Mouse (Mus musculus) urinary bladder, postnatal 14 days (tissue): ENCODE measurements at regions not wholly inside any gene's neighbourhood (a gene's known extent, or its start where the extent isn't known, plus 50 kb on each side); places are given as distances from the start of the nearest gene placed in this dataset.

ENCODE experiments used
- DNase-seq: peaks from one replicate; pipeline ENCODE4 v3.0.0; 2021; ENCODE audit warnings: low spot score

- DNase-seq = no peak
These were observed 181.8 kb upstream of the Sesn3 start for GRCm38 (mm10) chr9:14092996-14093442.

- DNase-seq = no peak
These were observed 171.3 kb upstream of the Sesn3 start for GRCm38 (mm10) chr9:14103538-14103937.

DNA sequence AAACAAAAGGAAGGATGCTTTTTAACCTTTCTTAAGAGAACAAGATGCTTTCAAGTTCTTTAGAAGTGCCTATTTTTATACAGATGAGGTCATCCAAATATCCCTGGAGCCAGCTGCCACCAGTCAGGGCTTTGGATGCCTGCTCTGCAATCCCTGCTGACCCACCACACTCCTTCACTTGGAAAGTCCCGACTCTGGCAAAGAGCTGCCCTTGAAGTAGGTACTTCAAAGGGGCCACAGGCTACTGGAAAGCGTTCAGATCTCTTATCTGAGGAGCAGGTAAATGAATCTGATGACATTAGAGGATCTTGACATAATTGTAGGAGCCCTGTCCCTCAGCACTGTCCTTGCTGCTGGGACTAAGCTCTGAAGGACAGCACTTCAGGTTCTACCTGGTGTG, 169.9 kb upstream of the Sesn3 start:
- no peak for DNase-seq

DNA sequence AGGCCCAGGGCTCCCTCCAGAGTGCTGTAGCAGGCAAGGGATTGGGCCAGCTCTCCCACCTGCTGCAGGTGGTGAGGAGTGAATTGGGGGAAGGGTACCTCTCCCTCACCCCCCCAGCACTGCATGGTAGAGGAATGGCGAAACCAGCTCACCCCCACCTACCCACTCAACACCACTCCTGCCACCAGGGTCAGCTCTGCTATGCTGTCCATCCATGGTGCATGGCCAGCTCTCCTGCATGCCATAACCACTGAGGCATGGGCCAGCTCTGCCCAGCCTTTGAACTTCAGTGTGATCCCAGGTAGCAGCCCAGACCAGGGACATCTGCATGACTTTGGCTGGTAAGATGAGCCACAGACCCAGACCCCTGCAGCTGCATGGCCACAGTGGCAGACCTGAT, 168.5 kb upstream of the Sesn3 start:
- DNase-seq = no peak

- DNase-seq = no peak
These were observed 166.1 kb upstream of the Sesn3 start for GRCm38 (mm10) chr9:14108798-14109197.

DNA sequence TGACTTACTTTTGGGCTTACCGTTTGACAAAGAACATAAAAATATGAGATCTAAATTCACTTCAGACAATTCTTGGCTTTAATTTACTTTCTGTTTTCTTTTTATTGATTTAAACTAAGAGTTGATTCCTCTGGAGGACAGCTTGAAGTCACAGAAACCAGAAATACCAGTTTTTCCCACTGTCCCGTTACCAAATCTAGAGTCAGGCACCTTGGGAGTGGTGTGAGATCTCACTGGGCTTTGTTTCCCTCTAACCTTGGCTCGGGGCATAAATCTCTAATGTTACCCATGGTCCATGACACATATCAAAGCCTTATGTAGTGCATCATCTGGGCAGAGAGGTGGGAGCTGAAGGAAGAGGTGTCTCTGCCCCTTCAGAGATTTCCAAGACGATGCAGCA, 165.4 kb upstream of the Sesn3 start:
- DNase-seq = no peak

DNA sequence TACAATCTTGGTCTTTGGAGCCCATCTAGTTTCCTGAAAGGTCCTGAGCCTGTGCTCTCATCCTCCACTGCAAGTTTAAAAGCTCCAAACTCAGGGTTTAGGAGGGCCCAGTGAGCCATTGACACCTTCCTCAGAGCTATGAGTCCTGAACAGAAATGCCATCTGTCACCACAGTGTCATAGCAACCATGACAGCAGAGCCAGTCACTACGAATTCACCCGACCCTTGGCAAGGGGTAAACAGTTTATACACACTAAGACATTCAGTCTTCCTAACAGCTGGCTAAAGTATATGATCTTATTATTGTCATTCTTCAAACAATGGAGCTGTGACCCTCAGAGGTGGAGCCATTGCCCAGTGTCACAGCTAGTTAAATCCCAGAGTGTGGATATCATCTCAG, 163.2 kb upstream of the Sesn3 start:
- DNase-seq = no peak

GRCm38 (mm10) chr9:14115521-14115920, 159.3 kb upstream of the Sesn3 start:
- DNase-seq = no peak

- no peak for DNase-seq
These were observed 158.6 kb upstream of the Sesn3 start for GRCm38 (mm10) chr9:14116097-14116840.

DNA sequence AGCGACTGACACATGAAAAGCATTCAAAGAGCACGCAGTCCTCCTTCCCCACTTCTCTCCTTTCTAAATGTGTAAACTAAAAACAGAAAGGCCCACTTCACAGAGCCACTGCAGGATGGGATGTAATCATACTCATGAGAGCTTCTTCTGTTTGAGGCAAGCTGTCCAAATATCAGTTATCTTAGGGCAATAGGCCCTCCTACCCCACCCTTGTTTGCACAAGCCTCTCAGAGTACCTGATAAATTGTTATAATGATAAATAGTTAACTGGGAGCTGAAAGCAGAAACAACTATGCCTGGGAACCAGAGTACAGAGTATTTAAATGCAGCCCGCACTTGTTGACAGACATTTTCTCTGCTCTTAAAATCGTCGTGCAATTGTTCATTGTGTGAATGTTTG, 141.5 kb upstream of the Sesn3 start:
- no peak for DNase-seq

DNA sequence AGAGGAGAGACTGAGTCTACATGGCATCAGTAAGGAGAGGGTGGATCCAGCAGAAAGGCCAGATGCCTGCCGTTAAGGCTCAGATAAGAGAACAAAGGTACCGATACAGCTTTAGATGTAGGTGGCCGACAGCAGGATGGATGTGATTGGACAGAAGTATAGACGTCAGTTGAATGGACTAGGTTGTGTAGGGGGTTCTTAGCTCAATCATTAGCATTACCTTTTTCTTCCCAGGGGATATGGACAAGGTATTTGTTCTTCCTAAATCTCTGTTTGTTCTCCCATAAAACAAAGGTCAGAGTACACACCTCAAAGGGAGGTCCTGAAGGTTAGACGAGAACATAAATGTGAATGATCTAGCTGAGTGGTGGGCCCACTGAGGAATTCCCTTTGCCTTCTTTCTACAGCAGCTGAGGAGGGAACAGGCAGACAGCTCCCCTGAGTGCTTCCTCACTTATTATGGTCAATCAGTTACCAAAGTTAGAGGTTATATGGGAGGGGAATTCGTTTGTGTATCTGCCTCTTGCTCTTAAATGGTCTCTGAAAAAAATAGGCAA, 139.9 kb upstream of the Sesn3 start:
- DNase-seq = no peak

DNA sequence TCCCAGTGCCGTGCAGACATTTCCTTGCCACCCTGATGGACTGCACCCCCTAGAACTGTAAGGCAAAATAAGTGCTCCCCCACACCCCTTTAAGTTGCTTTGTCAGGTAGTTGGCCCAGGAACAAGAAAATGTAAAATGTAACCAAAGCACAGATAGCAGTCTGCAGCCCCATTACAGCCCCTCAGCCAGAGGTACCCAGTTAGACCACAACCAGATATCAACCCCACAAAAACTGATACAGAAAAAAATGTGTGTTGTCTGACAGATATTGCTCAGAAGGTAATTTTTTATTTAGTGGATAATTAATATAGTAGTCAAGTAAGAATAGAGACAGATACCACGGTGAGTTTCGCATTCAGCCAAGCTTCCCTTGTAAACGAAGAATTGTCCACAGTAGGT, 133.5 kb upstream of the Sesn3 start:
- no peak for DNase-seq

DNA sequence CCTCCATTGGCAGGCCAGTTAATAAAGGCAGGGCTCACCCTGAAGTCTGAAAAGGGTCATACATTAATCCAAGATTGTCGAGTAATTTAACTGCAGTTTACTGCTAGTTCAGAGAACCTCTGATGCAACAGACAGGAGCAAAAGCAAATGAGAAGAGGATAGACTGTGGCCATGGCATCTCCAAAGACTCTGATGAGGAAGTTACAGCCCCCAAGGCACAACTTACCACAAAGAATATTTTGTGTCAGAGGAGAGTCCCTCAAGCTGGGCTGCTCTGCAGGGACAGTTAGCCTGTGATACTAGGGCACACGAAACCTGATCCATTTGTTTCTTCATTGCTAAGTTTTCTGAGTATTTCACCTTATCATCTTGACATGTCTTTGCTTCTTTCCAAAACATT, 130.9 kb upstream of the Sesn3 start:
- DNase-seq = no peak

DNA sequence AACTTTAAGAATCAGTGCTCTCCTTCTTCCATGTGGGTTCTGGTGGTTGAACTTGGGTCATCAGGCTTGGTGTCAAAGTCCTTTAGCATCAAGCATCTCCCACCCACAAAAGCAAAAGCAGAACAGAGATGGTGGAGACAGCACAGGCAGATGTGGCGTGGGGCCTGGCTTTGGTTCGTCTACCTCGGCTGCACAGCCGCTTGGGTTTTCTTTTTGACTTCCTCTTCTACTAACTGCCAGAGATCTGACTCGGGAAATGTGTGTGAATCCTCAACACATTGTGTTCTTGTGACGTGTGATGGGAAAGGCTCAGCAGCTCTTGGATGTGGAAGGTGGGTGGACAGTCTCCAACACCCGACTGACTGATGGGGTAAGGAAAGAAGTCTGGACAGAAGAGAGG, 127.8 kb upstream of the Sesn3 start:
- no peak for DNase-seq

DNA sequence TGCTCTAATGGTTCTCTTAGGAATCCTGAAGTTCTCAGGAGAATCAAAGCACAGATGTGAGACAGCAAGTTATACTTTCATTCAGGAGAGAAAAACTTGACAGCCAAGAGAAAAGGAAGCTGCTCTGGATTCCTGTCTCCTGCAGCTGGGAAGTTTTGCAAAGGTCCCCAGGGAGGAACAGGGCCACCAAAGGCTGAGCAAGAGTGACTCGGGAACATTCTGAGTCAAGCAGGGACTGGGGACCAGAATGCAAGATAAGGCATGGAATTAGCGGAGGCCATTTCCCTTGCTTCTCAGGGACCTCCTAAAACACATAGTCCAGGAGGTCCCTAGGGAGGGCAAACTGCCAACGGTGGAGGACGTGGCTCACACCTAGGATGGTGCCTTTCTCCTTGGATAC, 127.1 kb upstream of the Sesn3 start:
- no peak for DNase-seq

GRCm38 (mm10) chr9:14150288-14150687, 124.6 kb upstream of the Sesn3 start:
- no peak for DNase-seq

DNA sequence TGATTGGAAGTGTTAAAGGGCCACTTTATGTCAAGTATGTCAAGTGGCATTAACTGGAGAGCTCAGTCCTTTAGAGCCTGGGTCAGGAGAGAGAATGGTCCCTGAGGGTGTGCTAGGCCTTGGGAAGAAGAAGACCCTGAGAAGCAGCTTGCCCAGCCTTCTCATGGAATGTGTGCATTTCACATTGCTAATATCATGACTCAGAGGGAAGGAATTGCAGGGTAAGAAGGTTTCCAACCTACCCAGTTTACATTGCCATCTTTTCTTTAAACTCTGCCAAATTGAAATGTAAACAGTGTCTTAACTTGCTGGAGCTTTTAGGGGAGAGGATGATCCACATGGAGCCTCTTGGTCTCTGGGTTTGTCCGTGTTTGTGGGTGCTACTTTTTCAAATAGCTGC, 117.9 kb upstream of the Sesn3 start:
- no peak for DNase-seq

DNA sequence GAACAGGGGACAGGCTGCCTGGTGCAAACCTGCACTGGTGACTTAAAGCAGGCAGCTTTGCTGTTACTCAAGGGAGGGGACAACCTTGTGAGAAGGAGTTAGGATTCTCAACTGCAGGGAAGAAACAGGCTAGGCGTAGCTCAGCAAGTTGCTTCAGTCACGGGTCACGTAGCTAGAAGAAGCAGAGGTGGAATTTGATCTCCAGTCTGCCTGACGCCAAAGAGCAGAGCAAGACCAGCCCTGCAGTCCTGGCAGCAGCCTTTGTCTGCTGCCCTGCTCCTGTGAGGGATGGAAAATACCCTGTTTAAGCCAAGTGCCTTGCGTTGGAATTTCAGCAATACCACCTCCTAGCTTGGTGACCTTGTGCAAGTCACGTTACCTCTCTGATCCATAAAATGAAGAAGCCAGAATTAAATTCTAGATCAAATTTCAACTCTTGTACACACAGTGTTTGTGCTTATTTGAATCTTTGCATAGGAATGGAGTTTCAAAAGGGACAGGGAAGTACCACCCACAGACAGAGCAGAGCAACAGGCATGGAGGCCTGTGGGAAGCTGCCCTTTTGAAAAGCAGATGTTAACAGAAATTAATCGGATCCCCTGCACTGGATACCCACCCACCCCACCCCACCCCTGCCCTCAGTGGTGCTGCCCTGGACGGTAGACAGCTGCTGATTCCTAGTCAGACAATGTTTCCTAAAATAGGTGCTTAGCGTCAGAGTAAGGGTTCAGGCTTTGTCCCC, 116.6 kb upstream of the Sesn3 start:
- no peak for DNase-seq

DNA sequence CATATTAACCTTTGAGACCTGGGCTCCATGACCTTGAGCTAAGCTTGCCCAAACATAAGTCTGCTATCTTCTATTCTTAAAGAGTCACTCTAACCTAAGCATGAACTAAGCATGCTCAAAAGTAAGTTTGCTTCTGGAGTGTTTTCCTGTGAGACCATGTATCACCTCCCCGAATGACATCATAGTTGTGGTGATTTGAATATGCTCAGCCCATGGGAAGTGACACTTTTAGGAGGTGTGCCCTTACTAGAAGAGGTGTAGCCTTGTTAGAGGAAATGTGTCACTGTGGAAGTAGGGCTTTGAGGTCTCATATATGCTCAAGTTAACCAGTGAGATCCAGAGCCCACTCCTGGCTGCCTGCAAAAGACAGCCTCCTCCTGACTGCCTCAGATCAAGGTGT, 114.7 kb upstream of the Sesn3 start:
- no peak for DNase-seq

- DNase-seq = no peak
These were observed 103.2 kb upstream of the Sesn3 start for GRCm38 (mm10) chr9:14171589-14172240.

- DNase-seq = peak; percentile 64
These were observed 101.1 kb upstream of the Sesn3 start for GRCm38 (mm10) chr9:14173631-14174323.

- DNase-seq = no peak
These were observed 100.4 kb upstream of the Sesn3 start for GRCm38 (mm10) chr9:14174324-14175040.
